Mouse (Mus musculus): Measurements from ENCODE around the gene Hspa8.
"Not testable (repeated sequence)": the region's sequence is repeated elsewhere in the genome, so short reads cannot be mapped to it uniquely, and the experiment has no call there.

Hspa8 gene

GRCm38 (mm10) chr9:40784374-40784967 is 16.3 kb upstream of the Hspa8 start:
- no peak for DNase-seq (ENCODE audit: low read depth, low spot score)

- DNase-seq (ENCODE audit: low read depth, low spot score) = no peak
These were observed 15.3 kb upstream of the Hspa8 start for GRCm38 (mm10) chr9:40785452-40785851.

GRCm38 (mm10) chr9:40786820-40787219 is 14.0 kb upstream of the Hspa8 start:
- DNase-seq (ENCODE audit: low read depth, low spot score) = not testable (repeated sequence)

- no peak for DNase-seq (ENCODE audit: low read depth, low spot score)
These were observed 8.7 kb upstream of the Hspa8 start for GRCm38 (mm10) chr9:40791864-40792633.

- no peak for DNase-seq (ENCODE audit: low read depth, low spot score)
These were observed 7.2 kb upstream of the Hspa8 start for GRCm38 (mm10) chr9:40793581-40793980.

GRCm38 (mm10) chr9:40794251-40794650 is 6.5 kb upstream of the Hspa8 start:
- no peak for DNase-seq (ENCODE audit: low read depth, low spot score)

- no peak for DNase-seq (ENCODE audit: low read depth, low spot score)
These were observed 5.9 kb upstream of the Hspa8 start for GRCm38 (mm10) chr9:40794926-40795325.

GRCm38 (mm10) chr9:40795562-40795961 is 5.2 kb upstream of the Hspa8 start:
- no peak for DNase-seq (ENCODE audit: low read depth, low spot score)

- DNase-seq (ENCODE audit: low read depth, low spot score) = no peak
These were observed 4.7 kb upstream of the Hspa8 start for GRCm38 (mm10) chr9:40796054-40796453.

- DNase-seq (ENCODE audit: low read depth, low spot score) = no peak
These were observed 2.4 kb upstream of the Hspa8 start for GRCm38 (mm10) chr9:40798247-40798960.

GRCm38 (mm10) chr9:40799112-40799511 is 1.7 kb upstream of the Hspa8 start:
- DNase-seq (ENCODE audit: low read depth, low spot score) = no peak

GRCm38 (mm10) chr9:40799837-40800501 is 815 bp upstream of the Hspa8 start:
- DNase-seq (ENCODE audit: low read depth, low spot score) = no peak

- not testable (repeated sequence) for DNase-seq (ENCODE audit: low read depth, low spot score)
These were observed 1.1 kb downstream of the Hspa8 start for GRCm38 (mm10) chr9:40801614-40802532.

- not testable (repeated sequence) for DNase-seq (ENCODE audit: low read depth, low spot score)
These were observed 1.7 kb downstream of the Hspa8 start for GRCm38 (mm10) chr9:40802533-40802875.

GRCm38 (mm10) chr9:40804576-40804975 is 3.8 kb downstream of the Hspa8 start:
- DNase-seq (ENCODE audit: low read depth, low spot score) = not testable (repeated sequence)

- DNase-seq (ENCODE audit: low read depth, low spot score) = peak; percentile 66
These were observed 4.5 kb downstream of the Hspa8 start for GRCm38 (mm10) chr9:40805263-40805662.

- no peak for DNase-seq (ENCODE audit: low read depth, low spot score)
These were observed 5.9 kb downstream of the Hspa8 start for GRCm38 (mm10) chr9:40806440-40807288.

GRCm38 (mm10) chr9:40807289-40807920 is 6.6 kb downstream of the Hspa8 start:
- DNase-seq (ENCODE audit: low read depth, low spot score) = no peak

GRCm38 (mm10) chr9:40808061-40808906 is 7.5 kb downstream of the Hspa8 start:
- DNase-seq (ENCODE audit: low read depth, low spot score) = no peak
